Mouse (Mus musculus): Measurements from ENCODE around the gene Doxl2.

- TF ChIP-seq CTCF (IDR thresholded peaks at IDR 0.05; ENCODE audit: borderline replicate concordance, insufficient read depth, low read length) (no peak), POLR2A (IDR thresholded peaks at IDR 0.05; ENCODE audit: low read depth, low read length) (no peak)
These were observed 47.6 kb downstream of the Doxl2 start for GRCm38 (mm10) chr6:49022384-49022783.
